Mouse (Mus musculus) mouse embryonic stem cell (cell line): ENCODE results near the gene Traf2.

ENCODE experiments used
- in situ Hi-C, 2 experiments: fragments of 300-500 bp; cut with MboI; formaldehyde crosslinking; loops; 1 replicate in 1 of 2; 3 replicates in 1 of 2; pipeline ENCODE4 v1.14.3; 2019 to 2020; ENCODE audit warnings: low sequenced_read_pairs in 2 of 2, low pct_unique_long_range_greater_than_20kb in 1 of 2, mixed read lengths in 1 of 2; ENCODE audit not compliant: unreplicated experiment in 1 of 2

The Traf2 gene

DNA sequence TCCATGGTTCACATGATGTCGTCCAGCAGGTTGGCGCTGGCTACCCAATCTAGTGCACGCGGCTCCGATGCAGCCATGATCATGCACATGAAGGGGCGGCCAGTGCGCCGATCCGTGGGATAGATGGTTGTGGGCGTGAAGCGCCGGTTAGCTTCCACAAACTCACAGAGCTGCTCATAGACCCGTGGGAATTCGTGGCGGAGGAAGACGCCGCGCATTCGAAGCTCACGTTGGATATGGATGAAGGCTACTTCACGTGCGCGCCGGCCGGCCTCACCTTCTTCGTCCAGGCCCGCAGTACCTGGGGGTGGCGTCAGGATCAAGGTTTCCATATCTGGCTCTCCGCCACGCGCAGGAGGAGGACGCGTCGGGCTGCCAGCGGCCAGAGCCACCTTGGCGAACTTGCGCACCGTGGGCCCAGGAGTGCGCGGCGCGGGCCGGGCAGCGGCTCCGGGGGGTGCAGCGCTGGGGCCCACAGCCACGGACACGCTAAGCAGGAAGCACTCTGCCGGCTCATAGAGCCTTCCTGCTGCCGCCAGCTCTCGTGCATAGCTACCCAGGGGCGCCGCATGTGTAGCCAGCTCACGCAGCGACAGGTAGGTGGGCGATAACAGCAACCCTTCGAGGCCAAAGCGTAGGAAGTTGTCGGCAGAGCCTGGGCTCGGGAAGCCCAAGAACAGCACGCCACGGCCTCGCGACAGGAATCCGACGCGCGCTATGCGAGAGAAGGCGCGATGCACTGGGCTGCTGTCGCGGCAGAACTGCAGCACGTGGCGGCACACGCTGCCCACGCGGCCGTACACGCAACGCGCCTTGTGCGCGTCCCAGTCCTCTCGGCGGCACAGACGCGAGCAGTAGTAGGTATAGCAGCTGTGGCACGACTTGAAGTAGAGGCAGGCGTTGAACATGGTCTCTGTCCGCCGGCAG lies 30.5 kb upstream of the Traf2 start:
- in situ Hi-C loops, result no loop called here

DNA sequence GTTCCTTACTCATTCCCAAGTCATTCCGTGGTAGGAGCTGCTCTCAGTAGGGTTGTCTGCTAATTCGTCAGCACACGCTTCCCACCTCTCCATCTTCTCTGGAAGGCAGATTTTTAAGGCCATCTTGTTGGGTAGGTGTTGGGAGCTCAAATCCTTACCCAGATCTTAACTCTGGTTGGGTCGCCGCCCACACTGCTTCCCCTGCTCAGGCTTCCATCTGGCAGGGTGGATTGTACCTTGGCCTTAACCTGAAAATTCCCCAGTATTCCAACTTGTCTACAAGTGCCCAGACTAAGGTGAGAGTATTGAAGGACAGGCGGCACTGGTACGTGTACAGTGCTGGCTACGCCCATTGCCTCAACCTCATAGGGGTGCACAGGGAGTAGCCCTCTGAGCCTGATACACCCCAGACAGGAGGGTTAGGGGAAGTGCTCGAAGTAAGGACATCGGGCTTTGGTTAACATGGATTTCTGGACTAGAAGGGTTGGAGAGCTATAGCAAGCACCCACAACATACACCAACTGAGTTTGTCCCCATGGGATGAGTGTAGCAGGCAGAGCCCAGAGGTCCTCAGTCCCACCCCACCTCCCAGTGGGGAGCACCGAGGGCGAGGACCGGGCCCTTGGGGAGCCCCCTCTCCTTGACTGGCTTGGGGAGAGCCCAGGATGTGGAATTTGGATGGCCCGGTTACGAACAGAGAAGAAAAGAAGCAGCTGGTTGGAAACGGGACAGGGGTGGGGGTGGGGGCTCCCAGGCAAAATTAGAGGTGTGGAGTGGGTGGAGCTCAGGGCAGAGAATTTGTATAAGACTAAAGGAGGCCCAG lies 29.5 kb upstream of the Traf2 start:
- in situ Hi-C loops, result no loop called here

DNA sequence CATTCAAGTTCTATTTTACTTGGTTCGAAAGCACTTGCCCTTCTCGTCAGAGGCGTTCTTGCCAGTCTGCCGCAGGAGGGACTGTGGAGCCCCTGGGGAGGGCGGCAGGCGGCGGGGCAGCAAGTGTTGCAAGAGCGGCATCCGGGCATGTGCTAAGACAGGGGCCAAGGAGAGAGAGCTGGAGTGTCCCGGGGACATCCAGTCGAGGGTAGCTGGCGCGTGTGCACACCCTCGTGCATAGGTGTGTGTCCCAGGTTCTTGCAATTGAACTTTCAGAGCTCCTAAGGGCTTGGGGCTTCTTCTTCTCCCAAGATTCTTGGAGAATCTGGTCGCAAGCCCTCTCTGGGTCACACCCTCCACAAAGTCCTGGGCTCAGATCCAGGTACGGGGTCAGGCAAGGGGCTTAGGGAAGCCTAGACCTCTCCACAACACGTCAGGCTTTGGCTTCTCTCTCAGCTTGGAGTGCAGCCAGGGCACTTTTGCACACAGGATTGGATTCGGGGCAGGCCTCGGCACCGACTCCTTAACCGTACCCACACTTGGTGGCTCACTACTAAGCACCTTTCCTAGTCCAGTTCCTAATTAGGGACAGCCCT lies 28.8 kb upstream of the Traf2 start:
- in situ Hi-C loops, result no loop called here

DNA sequence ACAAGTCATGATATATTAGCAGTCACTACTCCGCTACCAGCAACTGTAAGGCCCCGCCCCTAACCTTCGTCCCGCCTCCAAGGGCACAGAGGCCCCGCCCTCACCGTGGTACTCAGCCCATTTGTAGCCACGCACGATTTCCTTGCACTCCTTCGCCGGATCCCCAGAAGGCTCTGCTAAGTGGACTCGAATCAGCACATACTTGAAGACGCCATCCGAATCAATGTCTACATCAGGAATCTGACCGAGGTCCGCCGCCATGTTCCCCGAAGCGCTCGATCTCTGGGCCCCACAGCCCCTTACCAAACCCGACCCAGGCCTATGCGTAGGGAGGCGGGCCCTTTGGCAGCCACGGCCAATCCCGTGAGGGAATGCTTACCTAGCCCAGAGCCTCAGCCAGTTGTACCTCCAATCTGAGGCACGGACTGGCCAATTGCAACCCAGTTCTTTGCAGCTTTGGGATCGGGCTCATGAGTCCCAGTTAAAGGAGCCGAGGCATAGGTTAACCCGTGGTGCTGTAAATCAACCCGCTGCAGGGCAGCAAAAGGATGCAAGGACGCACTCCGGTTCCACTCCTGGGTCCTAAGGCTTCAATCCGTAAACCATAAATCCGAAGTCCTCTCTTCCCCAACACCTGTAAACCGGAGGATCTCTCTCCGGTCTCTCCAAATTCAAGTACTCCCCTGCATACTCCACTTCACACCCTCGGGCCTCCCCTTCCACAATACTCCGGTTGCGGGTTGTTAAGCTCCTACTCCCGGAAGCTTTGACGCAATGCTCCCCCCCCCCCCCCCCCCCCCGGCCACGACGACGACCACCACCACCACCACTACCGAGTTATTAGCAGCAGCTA lies 28.1 kb upstream of the Traf2 start, which contains the start of the genes Mamdc4 and Phpt1:
Gene Mamdc4, minus strand, starts transcription at position 267 of the 853 bp plus-strand sequence.
Gene Phpt1, minus strand, starts transcription at position 646 of the 853 bp plus-strand sequence.
- in situ Hi-C loops, result no loop called here

DNA sequence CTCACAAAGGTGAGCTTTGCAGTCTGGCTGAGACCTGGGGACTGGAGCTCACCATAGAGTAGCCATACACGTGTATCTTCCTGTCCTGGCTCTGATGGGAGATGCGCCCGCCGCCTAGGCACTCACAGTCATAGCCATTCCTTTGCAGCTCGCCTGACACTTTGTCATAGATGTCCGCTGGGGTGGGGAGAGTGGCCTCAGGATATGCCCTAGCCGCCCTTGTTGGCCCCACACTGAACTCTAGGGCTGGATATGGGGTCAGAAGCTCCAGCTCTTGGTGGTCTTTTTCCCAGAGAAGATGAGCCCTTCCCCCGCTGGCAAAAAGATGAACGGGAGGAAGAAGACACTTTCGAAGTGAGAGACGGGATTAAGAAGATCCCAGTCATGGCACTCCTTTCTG lies 27.4 kb upstream of the Traf2 start:
- in situ Hi-C loops, result no loop called here

DNA sequence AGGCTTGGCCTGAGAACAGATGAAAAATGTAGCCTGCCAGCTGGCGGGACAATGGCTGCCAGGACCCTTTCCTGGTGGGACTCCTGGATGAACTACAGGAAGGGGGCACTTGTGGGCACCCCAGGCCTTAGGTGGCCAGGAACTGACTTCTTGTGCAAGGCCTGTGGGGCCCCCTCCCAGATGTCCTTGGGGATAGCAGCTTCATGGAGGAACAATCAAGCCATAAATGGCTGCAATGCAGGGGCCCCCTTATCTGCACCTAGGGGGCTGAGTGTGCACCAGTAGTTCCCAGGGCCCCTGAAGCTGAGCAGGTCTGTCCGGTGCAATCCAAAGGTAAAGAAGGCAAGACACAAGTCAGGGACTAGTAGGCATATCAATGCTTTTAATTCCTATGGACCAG lies 26.3 kb upstream of the Traf2 start:
- in situ Hi-C loops, result no loop called here

DNA sequence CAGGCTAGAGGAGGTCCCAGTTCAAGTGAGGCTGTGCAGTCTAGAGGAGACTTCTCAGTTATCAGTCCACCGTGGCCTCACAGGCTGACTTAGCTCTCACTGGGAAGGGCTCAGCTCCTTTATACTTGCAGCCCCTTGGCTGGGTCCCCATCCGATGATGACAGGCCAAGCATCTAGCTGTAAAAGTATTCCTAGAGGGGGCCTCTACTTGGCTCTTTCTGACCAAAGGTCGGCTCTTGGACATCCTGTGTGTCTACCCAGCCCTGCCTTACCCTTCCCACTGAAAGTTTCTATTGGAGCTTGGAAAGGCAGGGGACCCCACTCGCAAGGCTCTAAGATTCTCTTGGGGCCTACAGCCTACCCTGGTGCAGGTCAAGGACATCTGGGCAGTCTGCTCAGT lies 24.5 kb upstream of the Traf2 start:
- in situ Hi-C loops, result no loop called here

DNA sequence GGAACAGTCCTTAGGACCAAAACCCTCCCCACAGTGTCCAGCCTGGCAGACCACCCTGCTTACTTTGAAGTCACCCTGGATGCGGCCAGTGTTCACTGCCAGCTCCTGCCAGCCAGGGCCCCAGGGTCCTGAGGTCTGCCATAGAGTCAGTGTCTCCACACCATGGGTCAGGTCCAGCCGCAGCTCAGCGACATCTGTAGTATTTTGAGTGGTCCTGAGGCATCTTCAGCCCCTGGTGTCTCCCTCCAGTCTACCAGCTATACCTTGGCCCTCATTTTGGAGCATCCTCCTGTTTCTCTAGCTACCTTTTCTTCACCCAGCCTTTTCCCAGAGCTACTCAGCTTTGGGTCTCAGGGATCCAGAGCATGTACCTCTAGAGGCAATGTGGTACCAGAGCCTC lies 22.6 kb upstream of the Traf2 start:
- in situ Hi-C loops, result no loop called here

DNA sequence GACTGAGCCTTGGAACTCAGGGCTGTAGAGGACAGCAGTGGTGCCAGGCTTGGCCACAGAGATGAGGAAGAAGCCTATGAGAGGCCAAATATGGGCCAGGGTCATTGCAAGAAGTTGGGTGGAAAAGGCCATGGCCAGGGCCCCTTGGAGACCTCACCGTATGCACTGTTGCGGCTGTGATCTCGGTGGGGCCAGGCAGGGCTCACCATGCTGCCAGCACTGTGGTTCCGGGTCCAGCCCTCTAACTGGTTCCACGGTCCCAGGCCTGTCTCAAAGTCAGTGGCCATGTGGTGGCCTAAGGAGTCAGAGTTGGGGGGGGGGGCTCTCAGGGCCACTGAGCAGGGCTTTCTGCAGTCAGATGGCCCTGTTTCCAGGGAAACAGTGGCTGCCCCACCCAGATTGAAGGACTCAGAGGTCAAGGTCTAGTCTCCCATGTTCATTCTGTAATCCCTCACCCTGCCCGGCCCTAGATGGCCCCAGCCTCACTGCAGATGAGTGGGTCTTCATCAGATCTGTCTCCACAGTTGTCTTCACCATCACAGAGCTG lies 21.8 kb upstream of the Traf2 start:
- in situ Hi-C loops, result no loop called here

DNA sequence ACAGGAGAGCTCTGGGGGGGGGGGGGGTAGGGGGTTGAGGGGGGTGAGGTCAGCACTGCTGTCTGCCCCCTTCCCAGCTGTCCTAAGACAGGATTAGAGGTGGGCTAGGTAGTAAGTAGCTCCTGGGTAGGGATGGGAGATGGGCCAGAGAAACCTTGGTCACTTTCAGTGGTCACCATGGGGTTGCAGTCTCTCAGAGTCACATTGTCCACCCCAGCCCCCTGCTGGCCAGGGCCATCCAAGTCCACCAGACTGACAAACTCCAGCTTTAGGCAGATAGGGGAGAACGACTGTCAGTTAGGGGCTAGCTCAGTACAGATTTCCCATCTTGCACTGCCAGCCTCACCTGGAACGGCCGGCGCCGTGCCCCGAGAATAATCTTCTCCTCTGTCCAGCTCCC lies 19.8 kb upstream of the Traf2 start:
- in situ Hi-C loops, result no loop called here

DNA sequence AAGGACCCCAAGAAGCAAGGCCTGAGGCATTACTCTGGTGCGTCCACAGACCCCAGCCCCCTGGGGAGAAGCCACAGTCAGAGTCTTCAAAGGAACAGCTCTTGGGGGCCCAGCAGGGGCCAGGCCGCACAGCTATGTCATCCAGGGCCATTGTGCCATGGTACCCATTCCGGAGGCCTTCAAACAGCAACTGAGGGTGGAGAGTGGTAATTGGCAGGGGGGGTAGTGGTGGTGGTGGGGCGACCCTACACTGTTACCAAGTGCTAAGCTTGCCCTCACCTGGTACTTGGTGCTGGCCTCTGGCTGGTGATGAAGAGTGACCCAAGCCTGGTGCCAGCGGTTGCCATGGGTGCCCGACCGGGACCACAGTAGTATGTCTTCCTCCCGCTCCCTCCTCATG lies 19.0 kb upstream of the Traf2 start:
- in situ Hi-C loops, result no loop called here

DNA sequence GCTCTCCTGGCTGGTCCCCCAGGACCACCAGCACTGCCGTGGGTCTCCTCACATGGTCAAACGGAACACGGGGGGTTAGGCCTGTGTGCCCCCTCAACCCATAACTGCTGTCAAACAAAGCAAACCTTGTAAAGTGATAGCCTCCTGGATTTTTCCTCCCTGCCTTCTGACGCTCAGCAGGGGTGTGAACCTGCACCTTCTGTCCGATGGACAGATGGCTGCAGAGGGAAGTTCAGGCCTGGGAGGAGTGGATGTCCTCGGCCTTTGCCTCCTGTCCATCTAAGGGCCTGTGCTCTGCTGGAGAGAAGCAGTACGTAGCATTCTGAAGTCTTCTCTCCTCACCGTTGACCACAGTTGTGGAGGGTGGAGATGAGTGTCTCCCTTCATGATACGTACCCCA lies 15.2 kb upstream of the Traf2 start:
- in situ Hi-C loops, result no loop called here

DNA sequence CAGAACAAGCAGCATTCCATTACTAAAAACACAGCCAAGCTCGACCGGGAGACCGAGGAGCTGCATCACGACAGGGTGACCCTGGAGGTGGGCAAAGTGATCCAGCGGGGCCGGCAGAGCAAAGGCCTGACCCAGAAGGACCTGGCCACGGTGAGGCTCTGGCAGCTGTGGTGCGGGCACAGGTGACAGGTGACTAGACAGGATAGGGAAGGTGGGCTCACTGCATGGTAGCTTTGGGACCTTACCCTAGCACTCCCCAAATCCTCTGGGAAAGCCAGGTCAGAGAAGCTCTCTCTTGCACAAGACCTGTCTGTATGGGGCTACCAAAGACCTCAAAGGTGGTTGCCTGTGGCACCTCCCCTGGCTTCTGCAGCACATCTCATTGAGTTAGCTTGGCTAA lies 13.8 kb upstream of the Traf2 start:
- in situ Hi-C loops, result no loop called here

DNA sequence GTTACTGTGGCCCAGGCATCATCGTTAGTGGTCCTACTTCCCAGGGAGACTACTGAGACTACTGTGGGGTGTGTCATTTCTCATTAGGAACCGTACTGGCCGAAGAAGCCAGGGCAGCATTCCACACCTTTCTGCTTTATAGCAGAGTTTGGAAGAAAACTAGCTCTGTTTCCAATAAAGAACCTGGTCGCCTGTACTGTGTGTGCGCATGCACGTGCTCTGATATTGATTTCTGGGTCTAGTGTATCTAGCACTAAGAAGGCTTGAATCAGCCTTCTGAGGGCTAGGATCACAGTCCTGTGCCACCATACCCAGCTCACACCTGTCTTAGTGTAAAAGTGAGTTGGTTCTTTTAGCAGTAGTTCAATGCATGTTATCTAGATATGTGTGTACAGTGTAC lies 12.0 kb upstream of the Traf2 start:
- in situ Hi-C loops, result no loop called here

DNA sequence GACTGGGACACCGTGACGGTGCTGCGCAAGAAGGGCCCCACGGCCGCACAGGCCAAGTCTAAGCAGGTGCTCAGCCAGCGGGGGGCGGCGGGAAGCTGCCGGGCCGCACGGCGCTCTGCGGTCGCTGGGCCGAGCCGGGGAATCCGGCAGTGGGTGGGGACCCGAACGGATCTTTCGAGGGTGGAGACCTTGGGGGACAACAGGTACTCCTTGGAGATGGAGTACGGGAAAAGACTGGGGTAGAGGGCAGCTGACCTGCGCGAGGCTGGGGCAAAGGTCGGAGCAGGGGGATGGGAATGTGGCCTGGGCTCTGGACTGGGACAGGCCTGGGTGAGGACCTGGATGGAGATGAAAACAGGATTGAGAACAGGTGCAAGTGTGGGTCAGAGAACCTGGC lies 11.2 kb upstream of the Traf2 start:
- in situ Hi-C loops, result no loop called here

DNA sequence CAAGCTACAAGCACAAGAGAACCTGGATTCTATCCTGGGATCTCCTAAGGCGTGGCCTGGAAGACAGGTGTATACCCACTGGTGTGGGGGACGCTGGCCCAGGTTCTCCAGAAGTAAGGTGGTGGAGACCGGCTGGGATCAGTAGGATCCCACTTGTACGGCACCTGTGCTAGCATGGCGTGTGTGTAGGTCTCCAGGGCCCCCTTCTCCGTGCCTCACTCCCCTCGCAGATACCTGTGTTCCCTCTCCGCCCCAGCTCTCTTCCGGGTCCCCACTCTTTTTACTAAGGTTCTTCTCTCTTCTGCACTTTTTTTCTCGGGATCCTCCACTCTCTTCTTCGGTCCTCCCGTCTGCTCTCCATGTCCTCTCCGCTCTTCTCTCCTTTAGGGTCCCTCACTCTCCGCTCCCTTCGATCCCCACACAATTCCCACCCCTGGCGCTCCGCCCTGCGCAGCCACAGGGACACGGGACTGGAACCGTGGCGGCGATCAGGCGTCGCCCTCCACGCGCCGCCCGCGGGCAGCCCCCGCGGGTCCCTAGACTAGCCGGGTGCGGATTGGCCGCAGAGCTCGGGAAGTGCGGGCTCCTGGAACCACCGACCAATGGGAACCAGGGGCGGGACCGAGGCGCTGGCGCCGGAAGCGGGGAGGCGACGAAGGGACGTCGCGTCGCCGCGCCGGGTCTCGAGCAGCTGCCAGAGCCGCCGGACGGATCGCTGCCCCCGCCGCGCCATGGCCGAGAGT lies 10.7 kb upstream of the Traf2 start, which contains the start of gene Edf1:
Gene Edf1, plus strand, starts transcription at position 627 of the 743 bp plus-strand sequence.
- in situ Hi-C loops, result no loop called here

DNA sequence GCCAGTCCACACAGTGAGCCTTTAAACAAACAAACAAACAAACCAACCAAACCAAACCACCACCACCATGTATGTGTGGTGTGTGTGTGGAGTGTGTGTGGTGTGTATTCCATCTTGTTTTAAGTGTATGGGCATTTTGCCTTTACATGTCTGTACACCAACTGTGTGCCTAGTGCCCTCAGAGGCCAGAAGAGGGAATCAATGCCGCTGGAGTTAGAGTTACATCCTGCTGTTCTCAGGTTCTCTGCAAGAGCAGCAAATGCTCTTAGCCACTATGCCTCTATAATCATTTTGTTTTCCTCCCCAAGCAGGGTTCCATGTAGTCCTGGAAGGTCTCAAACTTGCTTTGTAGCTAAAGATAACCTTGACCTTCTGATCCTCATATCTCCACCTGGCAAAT lies 9.6 kb upstream of the Traf2 start:
- in situ Hi-C loops, result no loop called here
